ENCODE assay signal across 17 mouse cellular contexts in the genomic region with DNA sequence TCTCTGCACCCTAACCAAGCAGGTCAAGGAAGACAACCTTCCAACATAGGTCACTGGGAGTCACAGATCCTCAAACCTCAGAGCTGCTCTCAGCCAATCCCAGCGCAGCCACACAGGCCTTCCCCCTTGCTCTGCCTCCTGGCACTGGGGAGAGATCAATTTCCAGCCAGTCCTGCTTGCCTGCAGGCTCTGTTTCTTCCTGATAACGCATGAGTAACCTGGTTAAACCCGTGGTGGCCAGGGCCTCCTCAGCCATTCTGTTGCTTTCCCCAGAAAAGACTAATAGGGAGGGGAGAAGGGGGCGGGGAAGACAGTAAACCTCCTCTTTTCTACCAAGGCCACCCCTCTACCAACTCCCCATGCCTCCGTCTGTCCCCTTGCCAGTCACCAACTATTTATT. TPM values are rescaled to one million over a fixed set of nuclear protein-coding genes. Genes with fewer than 3 reads are reported as not detected.
DNase-seq lines count a peak whose midpoint lies in the region; ATAC-seq and TF ChIP-seq lines count a peak whose summit lies in the region.
"Had no signal": no experiment of that assay in that cellular context is flagged by ENCODE, and none has a peak within 500 bp of the region (broad histone marks: within the 10 kb centered on the region; RNA-seq: fewer than 3 reads in every experiment).

No protein-coding gene starts in this region.

- no peak for TF ChIP-seq CTCF in liver, postnatal 0 days (IDR thresholded peaks at IDR 0.05; ENCODE audit: low read depth)

- H3K27me3 ChIP-seq in kidney, embryonic 16.5 days (ENCODE audit: insufficient read depth, low read length): peaks cover 52% of the 10 kb centered on the region
- H3K27me3 ChIP-seq in embryonic facial prominence, embryonic 14.5 days (replicated peaks; ENCODE audit: control insufficient read depth, insufficient read depth, low read length): peaks cover 61% of the 10 kb centered on the region
- peaks cover 46% of the 10 kb centered on the region for H3K27me3 ChIP-seq in liver, postnatal 0 days (ENCODE audit: insufficient read depth, low read length)
- H3K27me3 ChIP-seq: CH12.LX had no signal

- ATAC-seq in kidney, embryonic 16.5 days (ENCODE audit: low FRiP score, low TSS enrichment): no peak
- ATAC-seq in embryonic facial prominence, embryonic 14.5 days (ENCODE audit: low read depth): peak; percentile 35; the same call in 1 of the 2 replicates
- ATAC-seq in liver, postnatal 0 days: peak; percentile 66
- ATAC-seq: midbrain, embryonic 13.5 days had no signal

- H3K36me3 ChIP-seq in kidney, embryonic 16.5 days (ENCODE audit: insufficient read depth, low read length): no peaks in the 10 kb centered on the region
- H3K36me3 ChIP-seq in embryonic facial prominence, embryonic 14.5 days (ENCODE audit: control insufficient read depth, insufficient read depth, low read length): 0 out of 2 replicates have a peak, but pooled peaks cover 4% of the 10 kb centered on the region
- H3K36me3 ChIP-seq in liver, postnatal 0 days (replicated peaks; ENCODE audit: insufficient read depth, low read length): no peaks in the 10 kb centered on the region; the same call in 1 of the 2 replicates
- H3K36me3 ChIP-seq: midbrain, embryonic 13.5 days had no signal

- DNase-seq in kidney, adult 11 months: peak; percentile 30
- DNase-seq in MEL-GATA-1-ER (ENCODE audit: extremely low read depth, low read depth): peak; percentile 58
- peak; percentile 16 for DNase-seq in embryonic facial prominence, embryonic 14.5 days (ENCODE audit: low spot score)
- DNase-seq in liver, postnatal 0 days: peak; percentile 73
- DNase-seq in testis, postnatal 10 days (ENCODE audit: low spot score): no peak
- DNase-seq in spleen, postnatal 14 days (ENCODE audit: low spot score in 2 of 2): no peak
- DNase-seq: cerebellum, adult 11 months; embryo, embryonic 11 days; gastrocnemius, postnatal 25 days had no signal

- H3K9me3 ChIP-seq in kidney, embryonic 16.5 days (ENCODE audit: low read length): no peaks in the 10 kb centered on the region
- H3K9me3 ChIP-seq in embryonic facial prominence, embryonic 14.5 days (ENCODE audit: control insufficient read depth, low read length): no peaks in the 10 kb centered on the region
- H3K9me3 ChIP-seq in liver, postnatal 0 days (ENCODE audit: low read length): no peaks in the 10 kb centered on the region
- H3K9me3 ChIP-seq: midbrain, embryonic 13.5 days had no signal

- peaks cover 34% of the 10 kb centered on the region for H3K4me1 ChIP-seq in kidney, embryonic 16.5 days (ENCODE audit: insufficient read depth, low read length)
- peaks cover 19% of the 10 kb centered on the region for H3K4me1 ChIP-seq in embryonic facial prominence, embryonic 14.5 days (ENCODE audit: control insufficient read depth, insufficient read depth, low read length)
- H3K4me1 ChIP-seq in liver, postnatal 0 days (ENCODE audit: insufficient read depth): peaks cover 13% of the 10 kb centered on the region

- TF ChIP-seq EP300 in liver, postnatal 0 days (IDR thresholded peaks at IDR 0.05; ENCODE audit: low read depth): 0 out of 2 replicates have a peak, but pooled peaks have one; percentile 7

- 17% methylated on average over 5 of the region's 5 CpGs for WGBS in kidney, embryonic 16.5 days
- 20% methylated on average over 5 of the region's 5 CpGs for WGBS in embryonic facial prominence, embryonic 14.5 days
- WGBS in liver, postnatal 0 days (ENCODE audit: insufficient replicate concordance): 35% methylated on average over 5 of the region's 5 CpGs

- no peak overlapping the region for H3K4me2 ChIP-seq in kidney, embryonic 16.5 days (replicated peaks; ENCODE audit: low read depth, low read length)
- no peak overlapping the region for H3K4me2 ChIP-seq in embryonic facial prominence, embryonic 14.5 days (ENCODE audit: low read depth, low read length)
- H3K4me2 ChIP-seq in liver, postnatal 0 days (ENCODE audit: low read depth, low read length): peak overlapping the region; percentile 7; the same call in 1 of the 2 replicates
- H3K4me2 ChIP-seq: heart, embryonic 11.5 days; limb, embryonic 13.5 days; midbrain, embryonic 13.5 days had no signal

- no peak overlapping the region for H3K9ac ChIP-seq in kidney, embryonic 16.5 days (replicated peaks; ENCODE audit: low read length)
- no peak overlapping the region for H3K9ac ChIP-seq in embryonic facial prominence, embryonic 14.5 days (ENCODE audit: low read depth, low read length)
- H3K9ac ChIP-seq in liver, postnatal 0 days (replicated peaks): no peak overlapping the region; the same call in 1 of the 2 replicates
- H3K9ac ChIP-seq: limb, embryonic 13.5 days; midbrain, embryonic 13.5 days had no signal

- no peak overlapping the region for H3K4me3 ChIP-seq in kidney, embryonic 16.5 days (ENCODE audit: low read length)
- H3K4me3 ChIP-seq in embryonic facial prominence, embryonic 14.5 days (ENCODE audit: low read depth, low read length): no peak overlapping the region
- no peak overlapping the region for H3K4me3 ChIP-seq in liver, postnatal 0 days (ENCODE audit: low read depth, low read length)
- H3K4me3 ChIP-seq: limb, embryonic 13.5 days; midbrain, embryonic 13.5 days had no signal

- no peak overlapping the region for H3K27ac ChIP-seq in kidney, embryonic 16.5 days (ENCODE audit: low read length)
- H3K27ac ChIP-seq in embryonic facial prominence, embryonic 14.5 days (replicated peaks; ENCODE audit: low read depth, low read length): no peak overlapping the region
- H3K27ac ChIP-seq in liver, postnatal 0 days (ENCODE audit: low read depth): peak overlapping the region; percentile 82
- H3K27ac ChIP-seq: limb, embryonic 13.5 days; midbrain, embryonic 13.5 days had no signal

RNA-seq across cellular contexts. Expression of gene Shroom1, which starts 4.7 kb away (rescaled TPM):
- 2.1 and 2.5 TPM in 2 replicates for polyA plus RNA-seq in kidney, embryonic 16.5 days (2015; fragmentation: Nextera tagmentation; extraction: Ambion mirVana)
- polyA plus RNA-seq in embryonic facial prominence, embryonic 14.5 days (2014; fragmentation: Nextera tagmentation; extraction: Ambion mirVana): 2.9 and 4.0 TPM in 2 replicates
- 5.5 TPM in 2 replicates for polyA plus RNA-seq in liver, postnatal 0 days (2015; fragmentation: Nextera tagmentation; extraction: Ambion mirVana)

RNA-seq across cellular contexts. Expression of gene Gm10447, which starts 4.8 kb away (rescaled TPM):
- 0.12 TPM in 1 of 2 replicates, not detected in the other for polyA plus RNA-seq in kidney, embryonic 16.5 days (2015; fragmentation: Nextera tagmentation; extraction: Ambion mirVana)
- not detected in 2 replicates for polyA plus RNA-seq in embryonic facial prominence, embryonic 14.5 days (2014; fragmentation: Nextera tagmentation; extraction: Ambion mirVana)
- polyA plus RNA-seq in liver, postnatal 0 days (2015; fragmentation: Nextera tagmentation; extraction: Ambion mirVana): 0.06 and 0.25 TPM in 2 replicates
- polyA plus RNA-seq: heart, embryonic 11.5 days; intestine, embryonic 14.5 days; midbrain, embryonic 13.5 days; small intestine, adult 2 months had no signal

RNA-seq across cellular contexts. Expression of gene Gm9837, which starts 8.6 kb away (rescaled TPM):
- not detected in 2 replicates for polyA plus RNA-seq in kidney, embryonic 16.5 days (2015; fragmentation: Nextera tagmentation; extraction: Ambion mirVana)
- polyA plus RNA-seq in embryonic facial prominence, embryonic 14.5 days (2014; fragmentation: Nextera tagmentation; extraction: Ambion mirVana): not detected in 2 replicates
- polyA plus RNA-seq in liver, postnatal 0 days (2015; fragmentation: Nextera tagmentation; extraction: Ambion mirVana): not detected in 2 replicates
- polyA plus RNA-seq: heart, embryonic 11.5 days; intestine, embryonic 14.5 days; limb, embryonic 13.5 days; midbrain, embryonic 13.5 days; small intestine, adult 2 months; stomach, embryonic 16.5 days had no signal

RNA-seq across cellular contexts. Expression of gene Gm9945, which starts 18.2 kb away (rescaled TPM):
- polyA plus RNA-seq in kidney, embryonic 16.5 days (2015; fragmentation: Nextera tagmentation; extraction: Ambion mirVana): not detected in 2 replicates
- polyA plus RNA-seq in embryonic facial prominence, embryonic 14.5 days (2014; fragmentation: Nextera tagmentation; extraction: Ambion mirVana): not detected in 2 replicates
- 0.15 and 0.31 TPM in 2 replicates for polyA plus RNA-seq in liver, postnatal 0 days (2015; fragmentation: Nextera tagmentation; extraction: Ambion mirVana)
- polyA plus RNA-seq: intestine, embryonic 14.5 days; limb, embryonic 13.5 days; midbrain, embryonic 13.5 days; small intestine, adult 2 months; stomach, embryonic 16.5 days had no signal

RNA-seq across cellular contexts. Expression of gene Sowaha, which starts 18.3 kb away (rescaled TPM):
- 0.17 and 0.23 TPM in 2 replicates for polyA plus RNA-seq in kidney, embryonic 16.5 days (2015; fragmentation: Nextera tagmentation; extraction: Ambion mirVana)
- polyA plus RNA-seq in embryonic facial prominence, embryonic 14.5 days (2014; fragmentation: Nextera tagmentation; extraction: Ambion mirVana): 1.00 and 1.0 TPM in 2 replicates
- 7.4 and 7.9 TPM in 2 replicates for polyA plus RNA-seq in liver, postnatal 0 days (2015; fragmentation: Nextera tagmentation; extraction: Ambion mirVana)

Comparison
In these comparisons a context has a peak if more than half of its experiments do, and no peak if none do; other contexts are left out.
1. DNase-seq: peak in kidney, adult 11 months (single experiment), MEL-GATA-1-ER (single experiment), embryonic facial prominence, embryonic 14.5 days (single experiment) and liver, postnatal 0 days (single experiment); none in testis, postnatal 10 days (single experiment) and spleen, postnatal 14 days (0 of 2).